Mouse (Mus musculus): ENCODE results near the gene Cyth2.

The Cyth2 gene

GRCm38 (mm10) chr7:45785388-45786135 is 28.8 kb downstream of the Cyth2 start:
- DNase-seq (ENCODE audit: low read depth): no peak

GRCm38 (mm10) chr7:45784524-45785372 is 29.6 kb downstream of the Cyth2 start, which contains the start of gene Sult2b1:
TSS of gene Sult2b1 (minus strand) at chr7:45784669.
- DNase-seq (ENCODE audit: low read depth): no peak

- DNase-seq (ENCODE audit: low read depth): no peak
These were observed 30.8 kb downstream of the Cyth2 start, which contains the start of gene Lmtk3 for GRCm38 (mm10) chr7:45783511-45784091. TSS of gene Lmtk3 (plus strand) at chr7:45783738.

GRCm38 (mm10) chr7:45782271-45782670 is 32.1 kb downstream of the Cyth2 start:
- DNase-seq (ENCODE audit: low read depth): peak; percentile 45

- no peak for DNase-seq (ENCODE audit: low read depth)
These were observed 35.2 kb downstream of the Cyth2 start for GRCm38 (mm10) chr7:45779081-45779641.

- no peak for DNase-seq (ENCODE audit: low read depth)
These were observed 39.1 kb downstream of the Cyth2 start for GRCm38 (mm10) chr7:45775237-45775636.

- DNase-seq (ENCODE audit: low read depth): no peak
These were observed 43.3 kb downstream of the Cyth2 start for GRCm38 (mm10) chr7:45771101-45771500.

- DNase-seq (ENCODE audit: low read depth): no peak
These were observed 43.8 kb downstream of the Cyth2 start for GRCm38 (mm10) chr7:45770427-45771082.

GRCm38 (mm10) chr7:45767500-45767899 is 46.9 kb downstream of the Cyth2 start:
- DNase-seq (ENCODE audit: low read depth): no peak

- DNase-seq (ENCODE audit: low read depth): no peak
These were observed 47.6 kb downstream of the Cyth2 start for GRCm38 (mm10) chr7:45766764-45767163.

- no peak for DNase-seq (ENCODE audit: low read depth)
These were observed 48.4 kb downstream of the Cyth2 start for GRCm38 (mm10) chr7:45765995-45766394.

GRCm38 (mm10) chr7:45760151-45760550 is 54.2 kb downstream of the Cyth2 start:
- no peak for DNase-seq (ENCODE audit: low read depth)

- no peak for DNase-seq (ENCODE audit: low read depth)
These were observed 55.0 kb downstream of the Cyth2 start for GRCm38 (mm10) chr7:45759400-45759799.
